Mouse (Mus musculus) embryonic fibroblast, embryonic 13.5 days (primary cell): Measurements from ENCODE around the gene Sox15. TPM values are rescaled to one million over a fixed set of nuclear protein-coding genes. Genes with fewer than 3 reads are reported as not detected.

Experiments used
- H3K27ac ChIP-seq: 2 replicates; pipeline ENCODE4 v1.5.1; 2012; ENCODE audit warnings: low read length, control low read depth, inconsistent platforms; ENCODE audit not compliant: insufficient read depth
- H3K4me1 ChIP-seq: 2 replicates; pipeline ENCODE4 v1.6.1; 2011; ENCODE audit warnings: low read length; ENCODE audit not compliant: control insufficient read depth, insufficient read depth
- H3K4me3 ChIP-seq: 2 replicates; pipeline ENCODE4 v1.5.1; 2011; ENCODE audit warnings: mild to moderate bottlenecking, control low read depth, low read length; ENCODE audit not compliant: insufficient read depth
- CTCF ChIP-seq: IDR thresholded peaks from 2 replicates; pipeline ENCODE4 v1.5.1; 2011; ENCODE audit warnings: mild to moderate bottlenecking, control low read depth, low read length, moderate library complexity, borderline replicate concordance; ENCODE audit not compliant: insufficient read depth
- POLR2A ChIP-seq: IDR thresholded peaks from 2 replicates; pipeline ENCODE4 v1.6.1; 2011; ENCODE audit warnings: low read depth, mild to moderate bottlenecking, control low read depth, low read length, moderate library complexity
- polyA plus RNA-seq: library from polyadenylated mRNA; stranded (reverse); fragments of >200 nt; gene quantifications from 2 replicates; pipeline ENCODE4 v1.2.4, GENCODE M21; 2011; ENCODE audit warnings: low read depth; ENCODE audit not compliant: missing spikeins, insufficient read length

The Sox15 gene
- polyA plus RNA-seq, 1 experiment, result not detected

DNA sequence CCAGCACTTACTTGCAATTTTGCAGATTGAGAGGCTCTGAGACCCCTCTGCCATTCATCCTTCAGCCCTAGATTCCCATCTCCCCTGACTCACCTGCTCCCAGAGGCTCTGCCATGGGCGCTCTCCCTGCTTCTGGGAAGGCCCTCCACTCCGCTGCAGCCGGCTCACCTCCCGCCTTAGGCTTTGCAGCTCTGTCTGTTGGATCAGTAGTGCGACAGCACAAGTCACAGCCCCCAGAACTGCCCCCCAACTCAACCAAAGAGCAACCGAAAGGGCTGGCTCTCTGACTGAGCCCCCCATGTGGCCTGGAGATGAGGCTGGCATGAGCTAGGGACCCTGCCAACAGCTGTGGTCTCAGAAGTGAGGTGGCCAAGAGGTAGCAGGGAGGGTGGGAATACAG lies 29.8 kb downstream of the Sox15 start:
- Histone ChIP-seq H3K4me3 (no peak overlapping the region), H3K4me1 (peaks cover 10% of the 10 kb centered on the region)

GRCm38 (mm10) chr11:69685526-69686148 lies 30.5 kb downstream of the Sox15 start, which contains the start of gene Tnfsf13:
Tnfsf13 (minus strand) TSS chr11:69685784.
- Histone ChIP-seq H3K4me3 (no peak within 1 kb of the TSS), H3K4me1 (peaks cover 10% of the 10 kb centered on the region), H3K27ac (peak within 1 kb of the TSS; percentile 2; the same call in 1 of the 2 replicates)
- TF ChIP-seq CTCF, result no peak
- TF ChIP-seq POLR2A, result no peak

More for the DNA sequence above, 29.8 kb downstream of the Sox15 start:
- H3K27ac ChIP-seq, result no peak overlapping the region
- no peak for TF ChIP-seq POLR2A
- no peak for TF ChIP-seq CTCF

DNA sequence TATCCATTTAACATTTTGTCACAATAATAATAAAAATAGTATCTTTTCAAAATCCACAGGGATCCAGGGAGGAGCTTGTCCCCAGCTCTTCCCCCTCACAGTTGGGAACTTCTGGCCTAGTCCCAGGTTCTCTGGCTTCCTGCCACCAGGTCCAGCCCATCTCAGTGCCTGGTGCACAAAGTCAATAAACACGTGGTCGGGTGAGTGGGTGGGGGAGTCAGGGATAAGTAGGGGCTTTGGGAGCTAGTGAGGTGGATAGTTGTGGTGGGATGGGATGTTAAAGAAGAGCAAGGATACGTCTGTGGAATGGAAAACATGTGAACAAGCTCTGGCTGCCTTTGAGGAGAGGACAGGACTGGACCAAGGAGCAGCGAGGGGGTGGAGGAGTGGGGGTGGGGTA lies 31.3 kb downstream of the Sox15 start:
- TF ChIP-seq POLR2A, result no peak
- no peak for TF ChIP-seq CTCF
- no peak overlapping the region for H3K4me3 ChIP-seq
- no peak overlapping the region for H3K27ac ChIP-seq
- peaks cover 10% of the 10 kb centered on the region for H3K4me1 ChIP-seq

GRCm38 (mm10) chr11:69687061-69687460 lies 31.9 kb downstream of the Sox15 start:
- Histone ChIP-seq H3K27ac (no peak overlapping the region), H3K4me1 (peaks cover 10% of the 10 kb centered on the region), H3K4me3 (no peak overlapping the region)
- TF ChIP-seq CTCF (no peak), POLR2A (no peak)

DNA sequence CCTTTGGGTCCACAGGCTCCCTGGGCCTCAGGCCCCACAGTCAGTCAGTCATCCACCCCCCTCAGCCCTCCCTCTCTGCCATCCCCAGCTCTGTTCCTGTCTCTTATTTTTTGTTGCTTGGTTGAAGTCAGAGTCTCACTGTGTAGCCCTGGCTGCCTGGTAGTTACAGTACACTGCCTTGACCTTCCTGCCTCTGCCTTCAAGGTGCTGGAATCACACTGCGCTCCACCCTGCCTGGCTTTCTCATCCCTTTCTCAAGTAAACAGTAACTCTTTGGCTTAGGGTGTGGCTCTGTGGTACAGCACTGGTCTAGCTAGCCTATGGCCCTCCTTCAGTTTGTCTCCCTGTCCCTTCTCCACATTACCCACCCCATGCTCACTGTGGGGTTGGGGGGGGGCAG lies 34.8 kb downstream of the Sox15 start:
- H3K4me1 ChIP-seq, result peaks cover 3% of the 10 kb centered on the region; the same call in 1 of the 2 replicates
- no peak overlapping the region for H3K27ac ChIP-seq
- H3K4me3 ChIP-seq, result no peak overlapping the region
- TF ChIP-seq POLR2A (no peak), CTCF (no peak)

GRCm38 (mm10) chr11:69692196-69692811 lies 37.2 kb downstream of the Sox15 start:
- Histone ChIP-seq H3K4me1 (no peaks in the 10 kb centered on the region), H3K4me3 (no peak overlapping the region), H3K27ac (no peak overlapping the region)
- no peak for TF ChIP-seq CTCF
- no peak for TF ChIP-seq POLR2A

DNA sequence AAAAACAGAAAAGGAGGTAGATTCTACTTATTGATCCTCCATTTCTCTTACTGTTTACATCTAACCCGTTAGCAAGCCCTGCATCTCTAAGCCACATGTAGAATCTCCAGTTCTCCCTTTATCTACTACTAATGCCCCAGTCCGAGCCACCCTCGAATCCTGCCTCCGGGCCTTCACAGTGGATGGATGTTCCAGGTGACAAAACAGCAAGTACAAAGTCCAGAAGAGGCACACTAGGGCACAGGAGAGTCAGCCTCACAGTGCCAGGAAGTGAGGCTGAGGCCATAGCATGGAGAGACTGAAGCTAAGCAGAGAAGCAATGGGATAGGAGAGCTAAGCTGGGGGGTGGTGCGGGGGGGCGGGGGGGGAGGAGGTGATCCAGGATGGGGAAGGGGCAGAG lies 37.7 kb downstream of the Sox15 start:
- Histone ChIP-seq H3K4me1 (no peaks in the 10 kb centered on the region), H3K27ac (no peak overlapping the region), H3K4me3 (no peak overlapping the region)
- TF ChIP-seq CTCF, result no peak
- no peak for TF ChIP-seq POLR2A

DNA sequence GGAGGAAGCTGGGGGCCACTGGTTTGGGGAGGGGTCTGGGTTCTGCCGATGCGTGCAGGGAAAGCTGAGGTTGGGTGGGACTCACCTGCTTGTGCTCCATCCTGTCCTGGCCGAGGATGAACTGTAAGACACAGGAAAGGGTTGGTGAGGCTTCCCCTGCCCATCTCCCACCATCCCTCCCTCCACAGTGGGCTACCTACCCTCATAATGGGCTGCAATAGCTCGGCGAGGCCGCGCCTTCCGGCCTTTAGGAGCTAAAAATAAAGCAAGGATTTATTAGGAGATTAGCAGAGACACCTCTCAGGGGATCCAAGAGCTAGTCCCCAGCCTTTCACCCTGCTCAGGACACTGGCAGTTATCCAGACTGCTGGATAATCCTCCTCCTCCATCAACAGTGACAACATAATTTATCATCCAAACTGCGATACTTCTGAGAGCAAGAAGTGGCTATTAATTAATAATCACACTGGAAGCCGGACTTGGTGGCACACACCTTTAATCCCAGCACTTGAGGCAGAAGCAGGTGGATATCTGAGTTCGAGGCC lies 38.4 kb downstream of the Sox15 start:
- Histone ChIP-seq H3K4me3 (no peak overlapping the region), H3K27ac (no peak overlapping the region), H3K4me1 (no peaks in the 10 kb centered on the region)
- TF ChIP-seq CTCF (no peak), POLR2A (no peak)

DNA sequence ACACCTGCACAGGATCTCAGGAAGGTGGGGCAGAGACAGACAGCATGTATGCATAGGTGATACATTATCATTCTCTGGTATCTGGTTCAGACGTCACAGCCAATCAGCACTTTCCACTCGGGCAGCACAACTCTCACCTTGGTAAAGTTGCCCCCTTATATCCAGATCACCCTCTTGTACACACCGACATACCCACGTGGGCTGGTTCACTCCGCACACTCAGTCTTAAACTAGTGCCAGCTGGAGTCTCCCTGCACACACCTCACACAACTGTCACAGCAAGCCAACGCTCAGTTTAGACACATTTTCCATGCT lies 39.9 kb downstream of the Sox15 start:
- TF ChIP-seq CTCF (no peak), POLR2A (no peak; the same call in 1 of the 2 replicates)
- H3K4me3 ChIP-seq, result peak overlapping the region; percentile 50
- H3K27ac ChIP-seq, result no peak overlapping the region
- H3K4me1 ChIP-seq, result no peaks in the 10 kb centered on the region

GRCm38 (mm10) chr11:69695361-69696181 lies 40.5 kb downstream of the Sox15 start, which contains the start of the genes Tnfsf12 and Tnfsfm13:
Tnfsf12 (minus strand) TSS chr11:69695849.
Tnfsfm13 (minus strand) TSS chr11:69696098.
- peak within 1 kb of the TSS; percentile 64 for H3K27ac ChIP-seq
- H3K4me1 ChIP-seq, result no peaks in the 10 kb centered on the region
- TF ChIP-seq CTCF (no peak), POLR2A (peak; percentile 76)
- H3K4me3 ChIP-seq, result peak within 1 kb of the TSS; percentile 50
